Mouse (Mus musculus) gastrocnemius, postnatal 4 days (tissue): ENCODE data around the gene Ifitm1. TPM values are rescaled to one million over a fixed set of nuclear protein-coding genes. Genes with fewer than 3 reads are reported as not detected.
"Not testable (repeated sequence)": the region's sequence is repeated elsewhere in the genome, so short reads cannot be mapped to it uniquely, and the experiment has no call there.

Experiments used
- DNase-seq, 2 experiments: peaks; one replicate each; pipeline ENCODE4 v3.0.0; 2021 to 2022; ENCODE audit warnings: low spot score in 2 of 2, mixed read lengths in 2 of 2
- total RNA-seq, 2 experiments: library from RNA; stranded (reverse); gene quantifications; 2 replicates each; pipeline ENCODE4 v1.2.3; 2021

The Ifitm1 gene
- total RNA-seq, 2 experiments from 2014 or later, result 4.9 to 8.2 TPM

DNA sequence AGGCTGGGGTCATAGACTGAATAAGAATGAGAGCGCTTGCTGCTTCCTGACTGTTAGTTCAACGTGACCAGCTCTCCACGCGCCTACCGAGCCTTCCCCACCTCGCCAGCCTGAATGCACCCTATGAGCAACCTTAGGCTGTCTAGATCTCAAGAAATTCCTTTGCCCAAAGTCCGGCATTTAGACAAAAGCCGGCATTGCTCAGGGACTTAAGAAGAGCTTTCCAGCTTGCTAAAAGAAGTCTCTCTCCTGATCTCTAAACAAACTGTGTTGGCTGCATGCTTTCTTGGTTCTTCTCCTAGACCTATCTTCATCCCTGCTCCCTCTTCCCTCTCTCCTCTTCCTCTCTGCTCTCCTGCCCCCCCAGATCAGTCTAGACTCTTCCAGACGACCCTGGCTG lies 7.9 kb downstream of the Ifitm1 start:
- no peak for DNase-seq

DNA sequence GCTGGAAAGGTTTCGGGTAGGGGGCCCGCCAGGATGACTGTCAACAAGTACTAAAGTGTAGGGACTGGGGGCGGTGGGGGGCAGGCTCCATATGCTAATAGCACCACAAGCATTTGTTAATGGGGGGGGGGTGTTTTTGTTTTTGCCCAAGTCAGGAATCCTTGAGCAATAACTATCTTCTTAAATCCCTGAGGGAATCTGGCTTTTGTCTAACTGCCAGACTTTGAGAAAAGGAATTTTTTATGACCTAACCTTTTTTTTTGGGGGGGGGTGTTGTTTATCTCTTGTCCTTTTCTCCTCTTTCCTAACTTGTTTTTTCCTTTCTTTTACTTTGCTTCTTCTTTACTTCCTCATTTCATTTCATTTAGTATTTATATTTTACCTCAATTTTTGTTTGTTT lies 8.4 kb downstream of the Ifitm1 start:
- no peak for DNase-seq

DNA sequence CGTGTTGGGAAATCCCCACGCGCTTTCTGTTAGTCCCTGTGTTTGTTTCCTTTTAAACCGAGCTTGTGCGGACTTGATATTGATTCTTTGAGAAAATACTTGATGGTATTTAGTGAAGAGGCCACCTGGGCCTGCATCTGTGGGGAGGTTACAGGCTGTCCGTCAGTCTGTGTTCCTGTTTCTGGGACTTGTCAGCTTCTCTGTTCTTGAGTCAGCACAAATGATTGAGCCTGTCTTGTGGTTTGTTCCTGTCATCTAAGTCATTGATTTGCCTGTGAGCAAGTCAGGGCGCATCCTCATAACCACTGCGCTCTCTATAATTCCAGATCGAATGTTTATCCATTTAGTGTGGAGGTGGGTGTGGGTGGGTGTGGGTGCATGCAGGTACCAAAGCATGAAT lies 9.7 kb downstream of the Ifitm1 start:
- not testable (repeated sequence) for DNase-seq

DNA sequence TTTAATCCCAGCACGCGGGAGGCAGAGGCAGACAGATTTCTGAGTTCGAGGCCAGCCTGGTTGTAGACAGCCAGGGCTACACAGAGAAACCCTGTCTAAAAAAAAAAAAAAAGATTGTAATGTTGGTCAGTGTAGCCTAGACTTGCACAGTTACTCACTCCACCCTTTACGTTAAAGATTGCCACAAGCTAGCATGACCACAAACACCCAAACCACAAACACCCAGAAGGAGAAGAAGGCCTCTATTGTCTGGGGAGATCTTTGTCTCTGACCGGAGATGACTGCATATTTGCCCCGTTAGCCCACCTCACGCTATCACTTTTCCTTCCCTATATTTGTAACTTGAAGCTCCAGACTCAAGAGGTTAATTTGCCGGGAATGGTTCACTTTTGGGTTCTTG lies 14.7 kb downstream of the Ifitm1 start:
- no peak for DNase-seq

DNA sequence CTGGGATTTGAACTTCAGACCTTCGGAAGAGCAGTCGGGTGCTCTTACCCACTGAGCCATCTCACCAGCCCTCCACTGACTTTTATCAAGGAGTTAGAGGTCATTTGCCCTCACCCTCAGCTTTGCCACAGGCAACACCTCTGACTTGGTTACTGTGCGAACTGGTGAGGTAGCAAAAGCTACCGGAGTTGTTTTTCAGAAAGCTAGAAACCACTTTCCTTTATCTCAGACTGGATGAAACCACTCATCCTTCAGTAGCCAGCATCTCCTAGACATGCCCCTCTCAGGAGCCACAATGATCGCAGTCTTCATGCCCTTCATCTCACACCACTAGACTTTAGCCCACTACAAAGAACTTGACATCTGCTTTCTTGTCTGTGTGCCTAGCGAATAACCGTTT lies 15.9 kb downstream of the Ifitm1 start:
- no peak for DNase-seq

DNA sequence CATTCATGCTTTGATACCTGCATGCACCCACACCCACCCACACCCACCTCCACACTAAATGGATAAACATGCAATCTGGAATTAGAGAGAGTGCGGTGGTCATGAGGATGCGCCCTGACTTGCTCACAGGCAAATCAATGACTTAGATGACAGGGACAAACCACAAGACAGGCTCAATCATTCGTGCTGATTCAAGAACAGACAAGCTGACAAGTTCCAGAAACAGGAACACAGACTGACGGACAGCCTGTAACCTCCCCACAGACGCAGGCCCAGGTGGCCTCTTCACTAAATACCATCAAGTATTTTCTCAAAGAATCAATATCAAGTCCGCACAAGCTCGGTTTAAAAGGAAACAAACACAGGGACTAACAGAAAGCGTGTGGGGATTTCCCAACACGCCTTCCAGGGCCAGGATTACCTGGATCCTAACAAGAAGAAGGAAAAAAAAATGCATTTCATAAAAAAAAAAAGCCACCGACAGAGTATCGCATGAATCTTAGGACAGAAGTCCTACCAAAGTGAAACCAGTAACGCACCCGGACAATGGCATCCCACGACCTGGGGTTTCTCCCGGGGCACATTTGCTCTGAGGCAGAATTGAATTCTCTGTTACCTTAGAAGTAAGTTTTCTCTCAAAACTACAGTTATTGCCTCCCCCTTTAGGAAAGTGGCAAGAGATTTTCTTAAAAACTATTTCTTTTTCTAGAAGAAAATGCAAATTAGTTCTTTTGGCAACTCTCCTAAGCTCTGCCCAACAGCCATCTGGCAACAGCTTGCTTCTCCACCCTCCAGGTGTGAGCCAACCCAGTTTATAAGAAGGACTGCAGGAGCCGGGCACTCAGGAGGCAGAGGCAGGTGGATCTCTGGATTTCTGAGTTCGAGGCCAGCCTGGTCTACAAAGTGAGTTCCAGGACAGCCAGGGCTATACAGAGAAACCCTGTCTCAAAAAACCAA lies 20.4 kb downstream of the Ifitm1 start:
- no peak for DNase-seq

- DNase-seq, result no peak
Observed at GRCm38 (mm10) chr7:140989022-140989421, 22.0 kb downstream of the Ifitm1 start.

DNA sequence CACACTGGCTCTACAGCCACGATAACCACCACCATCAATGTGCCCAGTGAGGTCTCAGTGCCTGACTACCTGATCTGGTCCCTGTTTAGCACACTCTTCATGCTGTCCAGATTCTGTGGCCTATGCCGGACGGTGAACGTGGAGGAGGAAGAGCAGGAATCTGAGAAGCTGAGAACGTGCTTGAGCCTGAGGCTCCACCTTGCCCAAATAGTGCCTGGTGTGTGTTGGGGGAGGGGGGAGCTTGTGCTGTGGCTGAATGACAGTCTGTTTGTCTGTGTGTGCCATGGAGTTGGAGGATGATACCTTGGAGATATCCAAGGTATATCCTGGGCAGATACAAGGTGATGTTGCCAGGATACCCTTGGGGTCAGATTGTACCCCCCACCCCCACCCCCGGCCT lies 23.2 kb downstream of the Ifitm1 start:
- no peak for DNase-seq

DNA sequence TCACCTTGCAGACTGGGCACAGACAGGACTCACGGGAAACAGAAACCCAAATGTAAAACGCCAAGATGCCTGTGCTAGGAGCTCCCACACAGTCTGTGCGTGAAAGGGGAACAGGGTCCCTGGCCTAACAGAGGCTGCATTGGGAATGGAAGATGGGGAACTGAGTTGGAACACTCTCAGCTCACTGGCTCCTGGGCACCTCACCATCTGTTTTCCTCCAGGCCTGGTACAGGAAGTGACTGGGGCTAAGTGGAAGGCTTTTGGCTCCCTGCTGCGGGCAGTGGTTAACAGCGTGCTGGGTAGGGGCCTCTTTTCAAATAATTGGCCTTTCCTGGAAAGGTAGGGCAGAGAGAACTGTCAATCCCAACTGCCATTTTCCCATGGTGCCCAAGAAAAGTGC lies 23.6 kb downstream of the Ifitm1 start:
- DNase-seq, result no peak

GRCm38 (mm10) chr7:140991117-140991689 lies 24.2 kb downstream of the Ifitm1 start:
- DNase-seq, result no peak

GRCm38 (mm10) chr7:140997817-140998216 lies 30.8 kb downstream of the Ifitm1 start:
- no peak for DNase-seq

GRCm38 (mm10) chr7:140998853-140999700 lies 32.1 kb downstream of the Ifitm1 start:
- no peak for DNase-seq

DNA sequence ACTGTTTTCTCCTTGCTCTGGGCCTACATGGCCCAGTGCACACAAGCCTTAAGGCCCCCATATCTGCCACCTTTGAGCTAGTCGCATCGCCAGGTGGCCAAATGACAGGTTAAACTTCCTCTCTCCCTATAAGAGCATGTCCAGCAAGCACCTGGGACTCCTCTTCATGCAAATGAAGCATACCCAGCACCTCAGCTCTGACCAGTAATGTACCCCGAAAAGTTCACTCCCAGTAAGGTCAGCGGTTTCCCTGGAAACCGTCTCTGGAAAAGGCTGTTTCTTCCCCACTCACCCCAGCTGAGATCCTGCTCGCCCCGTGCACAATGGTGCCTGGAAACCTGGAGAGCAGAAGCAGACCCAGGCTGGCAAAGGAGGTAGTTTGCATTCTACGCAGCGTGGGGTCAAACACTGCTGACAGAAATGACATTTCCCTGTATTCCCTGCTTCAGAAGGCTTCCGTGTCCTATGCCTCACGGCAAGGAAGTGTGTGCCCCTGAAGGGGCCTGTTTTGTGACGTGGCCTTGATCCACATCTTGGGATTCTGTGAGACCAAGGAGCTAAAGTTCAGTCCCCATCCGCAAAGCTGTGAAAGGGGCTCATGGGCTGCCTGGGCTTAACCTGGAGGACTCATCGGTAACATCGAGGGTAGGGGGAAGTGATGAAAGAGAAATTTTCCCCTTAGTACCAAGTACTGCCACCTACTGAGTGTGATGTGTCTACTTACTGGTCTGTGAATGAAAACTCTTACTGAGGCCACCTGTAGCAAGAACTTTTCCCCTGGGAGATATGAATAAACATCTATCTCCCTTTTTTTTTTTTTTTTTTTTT lies 34.1 kb downstream of the Ifitm1 start:
- DNase-seq, result no peak

GRCm38 (mm10) chr7:141003248-141004010 lies 36.4 kb downstream of the Ifitm1 start:
- DNase-seq, result no peak

- no peak for DNase-seq
Observed at GRCm38 (mm10) chr7:141006446-141006845, 39.4 kb downstream of the Ifitm1 start.

DNA sequence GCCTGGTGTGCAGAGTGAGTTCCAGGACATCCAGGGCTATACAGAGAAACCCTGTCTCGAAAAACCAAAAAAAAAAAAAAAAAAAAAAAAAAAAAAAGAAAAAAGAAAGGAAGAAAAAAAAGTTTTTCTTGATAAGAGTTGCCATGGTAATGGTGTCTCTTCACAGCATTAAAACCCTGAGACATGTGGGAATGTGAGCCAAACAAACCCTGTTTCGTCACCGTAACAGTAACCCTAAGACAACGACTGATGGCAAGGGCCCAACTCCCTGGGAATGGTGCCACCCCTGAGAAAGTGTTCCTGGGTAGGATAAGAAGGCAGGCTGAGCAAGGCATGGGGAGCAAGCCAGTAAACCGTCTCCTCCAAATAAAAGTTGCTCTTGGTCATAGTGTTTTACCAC lies 39.9 kb downstream of the Ifitm1 start:
- DNase-seq, result no peak

DNA sequence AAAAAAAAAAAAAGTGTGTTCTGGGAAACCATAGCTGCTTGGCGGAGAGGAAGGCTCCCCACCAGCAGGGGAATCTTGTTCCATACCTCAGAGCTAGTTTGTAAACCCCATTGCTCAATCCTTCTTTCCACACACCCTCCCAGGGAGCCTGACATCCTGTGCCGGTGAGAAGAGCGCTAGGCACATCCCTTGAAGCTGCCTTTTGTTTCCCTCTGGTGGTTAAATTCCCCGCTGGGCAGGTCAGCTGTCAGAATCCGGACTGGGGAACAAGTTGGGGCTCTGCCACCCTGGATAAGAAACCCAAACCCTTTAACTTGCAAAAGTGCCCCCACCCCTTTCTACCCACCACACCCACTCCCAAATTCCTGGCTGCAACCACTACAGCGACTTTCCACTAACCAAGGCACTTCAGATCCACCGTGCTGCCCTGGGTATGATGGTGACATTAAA lies 41.3 kb downstream of the Ifitm1 start:
- DNase-seq, result peak in 1 of 2 experiments; percentile 33

- peak; percentile 79 to 86 for DNase-seq
Observed at GRCm38 (mm10) chr7:141008938-141009660, 42.1 kb downstream of the Ifitm1 start.

DNA sequence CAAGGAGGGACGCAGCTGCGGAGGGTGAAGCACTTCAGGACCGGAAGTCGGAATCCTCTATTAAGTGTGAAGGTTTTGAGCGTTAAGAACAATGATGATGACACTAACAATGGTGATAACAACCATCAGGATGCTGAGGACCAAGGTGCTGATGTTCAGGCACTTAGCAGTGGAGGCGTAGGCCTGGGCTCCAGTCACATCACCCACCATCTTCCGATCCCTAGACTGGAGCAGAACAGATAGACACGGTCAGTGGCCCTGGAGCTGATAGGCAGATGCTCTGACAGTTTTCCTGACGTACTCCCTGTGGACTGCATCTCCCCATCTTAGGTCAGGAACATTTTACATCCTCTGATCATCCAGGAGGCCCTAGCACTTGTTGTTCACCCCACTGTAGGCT lies 42.6 kb downstream of the Ifitm1 start:
- DNase-seq, result no peak
